Mouse (Mus musculus): ENCODE data around the gene Fkbp1b. TPM values are rescaled to one million over a fixed set of nuclear protein-coding genes. Genes with fewer than 3 reads are reported as not detected.

The Fkbp1b gene
- not detected for polyA plus RNA-seq (2014; fragmentation: Illumina TruSeq; extraction: RNeasy Lipid Tissue Mini Kit (QIAGEN cat#74804); ENCODE audit: low read depth, low replicate concordance)

DNA sequence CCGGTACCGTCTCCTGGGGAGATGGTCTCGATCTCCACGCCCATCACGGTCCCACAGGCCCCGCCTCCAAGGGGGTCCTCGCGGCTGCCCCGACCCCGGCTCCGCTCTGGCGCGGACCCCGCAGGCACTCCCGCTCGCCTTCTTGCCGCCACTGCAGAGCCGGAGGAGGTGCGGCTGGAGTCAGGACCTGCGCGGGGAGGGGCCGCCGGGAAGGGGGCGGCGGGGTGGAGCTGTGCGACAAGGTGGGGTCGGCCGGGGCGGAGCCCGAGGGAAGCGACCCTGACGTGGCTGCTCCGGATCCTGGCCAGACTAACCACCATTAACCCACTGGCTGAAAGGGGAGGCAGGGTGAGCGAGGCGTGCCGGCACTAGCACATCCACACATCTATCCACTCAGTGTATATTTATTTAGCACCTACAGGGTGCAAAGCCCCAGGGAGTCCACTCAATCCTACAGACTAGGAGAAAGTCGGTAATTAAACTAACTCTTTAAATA lies at the start of gene Fkbp1b:
Gene Fkbp1b (minus strand): TSS at position 200 of the 496 bp plus-strand sequence.

GRCm38 (mm10) chr12:4874161-4874927 lies 33.0 kb upstream of the Fkbp1b start, which contains the start of gene Mfsd2b:
TSS of gene Mfsd2b (minus strand) at chr12:4874359.

GRCm38 (mm10) chr12:4842890-4843597 lies 1.7 kb upstream of the Fkbp1b start, which contains the start of gene Wdcp:
TSS of gene Wdcp (plus strand) at chr12:4843303.

DNA sequence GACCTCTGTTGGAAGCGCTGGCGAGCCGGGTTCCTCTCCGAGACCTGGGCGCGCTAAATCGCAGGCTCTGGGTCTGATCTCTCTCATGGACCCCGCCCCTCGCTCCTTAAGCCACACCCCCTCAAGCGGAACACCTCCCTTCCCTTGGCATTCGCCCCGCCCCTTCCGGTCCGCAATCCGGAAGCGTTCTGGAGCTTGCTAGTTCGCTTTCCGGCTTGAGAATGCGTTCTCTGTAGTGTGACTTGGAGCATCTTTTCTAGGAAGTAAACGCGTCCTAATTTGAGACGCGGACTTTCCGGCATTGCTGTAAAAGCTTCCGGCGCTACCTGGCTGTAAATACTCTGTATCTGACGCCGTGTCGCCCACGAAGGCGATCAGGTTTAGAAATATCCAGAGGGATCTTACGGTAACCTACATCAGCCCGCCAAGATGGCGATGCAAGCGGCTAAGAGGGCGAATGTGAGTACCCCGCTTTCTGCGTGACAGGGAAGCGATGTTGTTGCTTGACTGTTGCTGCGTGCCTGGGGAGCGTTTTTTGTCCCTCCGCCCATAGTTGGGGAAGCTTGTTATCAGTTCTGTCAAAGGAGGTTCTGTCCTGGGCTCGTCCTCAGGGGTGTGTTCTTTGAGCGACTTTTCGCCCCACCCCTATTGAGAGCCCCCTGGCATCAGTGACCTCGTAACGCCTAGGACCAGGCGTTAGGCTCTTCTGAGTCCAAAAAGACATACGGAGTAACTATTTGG lies 23.9 kb downstream of the Fkbp1b start, which contains the start of gene Sf3b6:
Gene Sf3b6 (plus strand): TSS at position 184 of the 741 bp plus-strand sequence.

Other genes starting within 250 kb of the Fkbp1b start
- gene Itsn2, start 249.0 kb downstream of the Fkbp1b start, polyA plus RNA-seq (2014; fragmentation: Illumina TruSeq; extraction: RNeasy Lipid Tissue Mini Kit (QIAGEN cat#74804); ENCODE audit: low read depth, low replicate concordance), result 37.5 TPM
- gene Gm3625, start 248.7 kb downstream of the Fkbp1b start, polyA plus RNA-seq (2014; fragmentation: Illumina TruSeq; extraction: RNeasy Lipid Tissue Mini Kit (QIAGEN cat#74804); ENCODE audit: low read depth, low replicate concordance), result not detected
- gene Fam228a, start 103.2 kb downstream of the Fkbp1b start, polyA plus RNA-seq (2014; fragmentation: Illumina TruSeq; extraction: RNeasy Lipid Tissue Mini Kit (QIAGEN cat#74804); ENCODE audit: low read depth, low replicate concordance), result 0.32 TPM
- 2.0 TPM for gene Pfn4, start 72.6 kb downstream of the Fkbp1b start, polyA plus RNA-seq (2014; fragmentation: Illumina TruSeq; extraction: RNeasy Lipid Tissue Mini Kit (QIAGEN cat#74804); ENCODE audit: low read depth, low replicate concordance)
- 5.7 TPM for gene Fam228b, start 72.3 kb downstream of the Fkbp1b start, polyA plus RNA-seq (2014; fragmentation: Illumina TruSeq; extraction: RNeasy Lipid Tissue Mini Kit (QIAGEN cat#74804); ENCODE audit: low read depth, low replicate concordance)
- gene Sf3b6, start 24.0 kb downstream of the Fkbp1b start, polyA plus RNA-seq (2014; fragmentation: Illumina TruSeq; extraction: RNeasy Lipid Tissue Mini Kit (QIAGEN cat#74804); ENCODE audit: low read depth, low replicate concordance), result 160 TPM
- 4.9 TPM for gene Wdcp, start 1.7 kb upstream of the Fkbp1b start, polyA plus RNA-seq (2014; fragmentation: Illumina TruSeq; extraction: RNeasy Lipid Tissue Mini Kit (QIAGEN cat#74804); ENCODE audit: low read depth, low replicate concordance)
- not detected for gene Mfsd2b, start 32.8 kb upstream of the Fkbp1b start, polyA plus RNA-seq (2014; fragmentation: Illumina TruSeq; extraction: RNeasy Lipid Tissue Mini Kit (QIAGEN cat#74804); ENCODE audit: low read depth, low replicate concordance)
- 48.2 TPM for gene Ubxn2a, start 66.1 kb upstream of the Fkbp1b start, polyA plus RNA-seq (2014; fragmentation: Illumina TruSeq; extraction: RNeasy Lipid Tissue Mini Kit (QIAGEN cat#74804); ENCODE audit: low read depth, low replicate concordance)
- 10.8 TPM for gene Atad2b, start 75.8 kb upstream of the Fkbp1b start, polyA plus RNA-seq (2014; fragmentation: Illumina TruSeq; extraction: RNeasy Lipid Tissue Mini Kit (QIAGEN cat#74804); ENCODE audit: low read depth, low replicate concordance)

Data from liver, adult 10 weeks (tissue).